Mouse (Mus musculus) monocyte, adult 5-6 weeks (primary cell): Measurements from ENCODE around the gene Apobec4. TPM values are rescaled to one million over a fixed set of nuclear protein-coding genes. Genes with fewer than 3 reads are reported as not detected.

Source experiments
- ATAC-seq: fragments of 153-309, 156-312 bp; replicated peaks from 2 replicates; pipeline ENCODE4 v1.8.0; 2017; ENCODE audit warnings: mild to moderate bottlenecking; ENCODE audit not compliant: low TSS enrichment, insufficient number of reproducible peaks, severe bottlenecking, poor library complexity, low FRiP score
- total RNA-seq: library from RNA; stranded (forward); fragments of 200-1000, 200-491, 200-594 nt; gene quantifications from 3 replicates; pipeline ENCODE4 v1.2.3, GENCODE M21; 2017

Apobec4 gene
- total RNA-seq = not detected in 3 replicates

DNA sequence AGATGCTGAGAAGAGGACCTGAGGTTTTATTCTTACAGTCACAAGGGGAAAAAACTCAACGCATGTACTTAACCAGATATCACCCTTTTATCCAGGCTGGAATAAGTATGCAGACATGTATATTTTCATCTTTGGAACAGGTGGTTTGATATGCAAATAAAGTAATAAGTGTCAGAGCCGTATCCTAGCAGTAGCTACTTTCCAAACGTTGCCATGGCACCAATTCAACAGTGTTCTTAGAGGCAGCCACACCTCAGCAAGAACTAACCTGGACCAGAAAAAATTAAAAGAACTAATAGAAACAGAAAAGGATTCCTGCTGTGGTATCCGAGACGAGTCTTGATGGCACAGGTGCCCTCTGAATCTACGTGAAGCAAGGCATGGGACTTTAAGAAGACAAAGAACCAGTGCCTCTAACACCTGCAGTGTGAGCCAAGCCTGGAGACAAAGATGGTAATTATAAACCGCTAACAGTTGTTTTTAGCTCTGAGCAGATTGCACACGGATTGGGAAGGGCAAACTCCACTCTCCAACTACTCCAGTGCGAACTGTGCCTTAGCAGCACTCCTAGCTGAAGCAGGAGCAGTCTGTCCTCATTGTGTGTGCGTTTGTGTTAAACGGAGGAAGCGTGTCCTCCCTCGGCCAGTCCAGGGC is at the start of gene Apobec4:
Gene Apobec4, plus strand, starts transcription at position 240 of the 654 bp plus-strand sequence.
- no peak for ATAC-seq

DNA sequence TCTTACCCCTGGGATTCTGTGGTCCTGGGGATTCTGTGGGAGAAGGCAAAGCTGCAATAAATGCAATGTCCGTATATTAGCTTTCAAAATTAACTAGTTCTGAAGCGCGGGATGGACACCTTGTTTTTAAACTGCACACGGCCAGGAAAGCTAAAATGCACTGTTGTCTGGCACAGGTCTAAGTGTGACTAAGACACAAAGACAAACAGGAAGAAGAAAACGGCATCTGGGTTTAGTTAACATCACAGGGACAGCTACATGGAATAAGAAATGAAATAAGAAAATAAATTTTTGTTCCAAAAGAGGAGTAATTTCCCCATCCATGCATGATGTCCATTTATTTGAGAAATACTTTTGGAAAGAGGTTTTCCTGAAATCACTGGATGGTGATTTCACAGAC is 49.3 kb upstream of the Apobec4 start:
- no peak for ATAC-seq

DNA sequence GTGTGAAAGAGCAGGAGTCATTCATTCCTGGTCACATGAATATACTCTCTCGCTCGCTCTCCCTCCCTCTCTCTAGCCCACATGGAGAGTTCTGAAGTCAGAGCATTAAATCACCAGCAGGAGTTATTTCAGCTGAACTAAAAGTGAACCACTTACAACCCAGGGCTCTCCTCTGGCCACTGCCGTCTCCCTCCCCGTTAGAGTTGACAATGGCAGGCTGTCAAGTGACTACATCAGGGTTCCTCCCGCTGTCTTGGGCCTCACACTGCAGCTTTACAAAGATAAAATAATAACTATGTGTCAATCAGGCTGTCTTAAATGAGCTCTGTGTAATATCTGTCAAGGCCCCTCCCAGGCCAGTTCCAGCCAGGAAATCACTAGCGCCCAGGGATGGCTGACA is 47.4 kb upstream of the Apobec4 start:
- no peak for ATAC-seq

DNA sequence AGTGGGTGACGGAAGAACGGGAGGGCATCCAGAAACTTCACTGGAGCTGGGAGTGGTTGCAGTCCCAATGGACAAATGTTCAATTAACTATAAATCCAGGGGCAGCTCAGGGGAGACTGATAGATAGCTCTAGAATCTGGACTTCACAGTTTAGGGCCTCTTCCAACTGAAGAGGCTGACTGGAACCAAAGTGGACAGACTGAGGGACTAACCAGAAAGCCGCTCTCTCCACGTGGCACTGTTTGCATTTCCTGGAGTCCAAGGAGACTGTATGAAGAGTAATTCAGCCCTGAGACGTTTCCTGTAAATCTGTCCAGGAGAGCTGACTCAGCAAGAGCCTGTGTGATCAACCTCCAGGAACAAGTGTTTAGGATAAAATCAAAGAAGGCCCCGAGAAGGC is 46.4 kb upstream of the Apobec4 start:
- ATAC-seq = no peak

DNA sequence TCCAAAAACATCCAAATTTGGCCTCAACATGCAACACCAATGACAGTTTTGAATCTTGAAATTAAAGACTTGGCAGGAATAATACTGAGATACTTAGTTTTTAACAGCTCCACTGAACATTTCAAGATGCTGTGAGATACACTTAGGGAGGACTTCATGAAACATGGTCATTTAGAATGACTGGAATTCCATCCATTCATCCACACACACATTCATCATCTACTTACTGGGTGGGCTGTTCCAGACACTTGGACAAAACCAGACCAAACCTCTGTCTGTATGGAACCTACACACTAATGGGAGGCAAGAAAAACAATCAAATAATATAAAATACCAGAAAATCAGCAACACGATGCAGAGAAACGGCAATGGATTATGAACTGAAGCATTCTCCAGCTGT is 42.8 kb upstream of the Apobec4 start:
- ATAC-seq = no peak

DNA sequence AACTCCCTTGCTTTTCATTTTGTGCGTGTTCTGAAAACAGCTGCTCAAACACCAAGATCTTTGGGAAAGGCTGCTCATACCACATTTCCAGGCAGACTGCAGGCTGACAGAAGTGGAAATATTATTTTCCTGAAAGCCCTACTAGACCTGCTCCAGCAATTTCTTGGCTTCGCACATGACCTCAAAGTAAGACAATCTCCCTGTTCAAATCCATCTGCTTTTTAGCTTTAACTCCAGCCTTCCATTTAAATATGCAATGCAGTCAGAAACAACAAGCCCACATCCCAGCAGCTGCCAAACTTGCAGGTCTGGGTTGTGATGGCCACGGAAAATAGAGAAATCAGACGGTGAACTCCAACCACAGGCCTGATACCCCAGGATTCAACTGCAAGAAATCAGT is 39.3 kb upstream of the Apobec4 start:
- ATAC-seq = no peak

GRCm38 (mm10) chr1:152713924-152714323 is 36.4 kb upstream of the Apobec4 start:
- no peak for ATAC-seq

DNA sequence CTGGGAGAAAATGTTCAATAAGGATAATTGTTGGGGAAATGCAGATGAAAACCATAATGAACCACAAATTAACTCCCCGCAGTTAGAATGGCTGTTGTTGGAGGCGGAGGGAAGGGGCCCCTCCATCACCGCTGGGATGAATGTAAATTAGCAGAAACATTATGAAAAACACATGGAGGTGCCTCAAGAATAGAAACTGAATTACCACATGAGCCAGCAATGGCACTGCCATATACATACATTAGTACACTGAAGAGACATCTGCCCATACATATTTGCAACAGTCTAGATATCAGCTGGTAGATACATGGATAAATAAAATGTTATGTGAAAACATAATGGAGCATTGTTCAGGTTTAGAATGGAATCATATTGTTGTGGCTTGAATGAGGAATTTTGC is 35.9 kb upstream of the Apobec4 start:
- ATAC-seq = no peak

DNA sequence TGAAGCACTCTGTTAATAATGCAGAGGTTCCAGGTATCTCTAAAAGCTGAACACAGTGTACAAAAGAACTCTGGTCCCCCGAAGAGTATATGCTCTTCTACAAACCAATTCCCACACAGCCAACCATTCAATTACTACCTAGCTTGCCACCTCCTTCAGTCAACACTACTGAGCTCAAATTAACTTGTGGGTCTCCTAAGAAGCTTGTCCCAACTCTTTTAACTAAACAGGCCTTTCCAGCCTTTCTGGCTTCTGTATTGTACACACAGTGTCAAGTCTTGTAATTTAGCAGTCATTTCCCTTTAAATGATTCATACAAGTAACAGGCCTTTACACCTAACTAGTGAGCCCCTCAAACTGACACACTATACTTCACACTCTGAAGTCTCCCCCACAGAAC is 33.0 kb upstream of the Apobec4 start:
- ATAC-seq = no peak

GRCm38 (mm10) chr1:152718200-152718599 is 32.2 kb upstream of the Apobec4 start:
- no peak for ATAC-seq

GRCm38 (mm10) chr1:152720969-152721368 is 29.4 kb upstream of the Apobec4 start:
- no peak for ATAC-seq

- no peak for ATAC-seq
Measured at GRCm38 (mm10) chr1:152721535-152722198, 28.7 kb upstream of the Apobec4 start.

- ATAC-seq = no peak
Measured at GRCm38 (mm10) chr1:152724286-152724685, 26.1 kb upstream of the Apobec4 start.

GRCm38 (mm10) chr1:152726095-152726494 is 24.3 kb upstream of the Apobec4 start:
- no peak for ATAC-seq

- ATAC-seq = no peak
Measured at GRCm38 (mm10) chr1:152727604-152728236, 22.6 kb upstream of the Apobec4 start.

DNA sequence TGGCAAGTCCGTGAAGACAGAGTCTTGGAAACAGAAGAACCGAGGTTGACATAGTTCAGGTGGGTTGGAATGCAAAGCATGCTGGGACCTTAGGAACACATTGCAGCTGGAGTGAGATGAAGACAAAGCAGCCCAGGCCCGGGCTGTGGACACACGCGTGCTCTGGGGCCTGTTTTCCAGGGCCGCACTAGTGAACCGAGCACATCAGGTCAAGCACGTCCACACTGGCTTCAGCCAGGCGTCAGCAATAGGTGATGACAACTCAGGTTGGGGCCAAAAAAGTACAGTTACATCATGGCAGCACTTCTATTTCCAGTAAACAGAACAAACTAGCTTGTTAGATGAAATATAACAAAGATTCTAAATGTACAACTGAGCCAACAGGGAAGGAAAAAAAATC is 11.6 kb upstream of the Apobec4 start:
- ATAC-seq = no peak

GRCm38 (mm10) chr1:152739374-152739773 is 11.0 kb upstream of the Apobec4 start:
- ATAC-seq = no peak

DNA sequence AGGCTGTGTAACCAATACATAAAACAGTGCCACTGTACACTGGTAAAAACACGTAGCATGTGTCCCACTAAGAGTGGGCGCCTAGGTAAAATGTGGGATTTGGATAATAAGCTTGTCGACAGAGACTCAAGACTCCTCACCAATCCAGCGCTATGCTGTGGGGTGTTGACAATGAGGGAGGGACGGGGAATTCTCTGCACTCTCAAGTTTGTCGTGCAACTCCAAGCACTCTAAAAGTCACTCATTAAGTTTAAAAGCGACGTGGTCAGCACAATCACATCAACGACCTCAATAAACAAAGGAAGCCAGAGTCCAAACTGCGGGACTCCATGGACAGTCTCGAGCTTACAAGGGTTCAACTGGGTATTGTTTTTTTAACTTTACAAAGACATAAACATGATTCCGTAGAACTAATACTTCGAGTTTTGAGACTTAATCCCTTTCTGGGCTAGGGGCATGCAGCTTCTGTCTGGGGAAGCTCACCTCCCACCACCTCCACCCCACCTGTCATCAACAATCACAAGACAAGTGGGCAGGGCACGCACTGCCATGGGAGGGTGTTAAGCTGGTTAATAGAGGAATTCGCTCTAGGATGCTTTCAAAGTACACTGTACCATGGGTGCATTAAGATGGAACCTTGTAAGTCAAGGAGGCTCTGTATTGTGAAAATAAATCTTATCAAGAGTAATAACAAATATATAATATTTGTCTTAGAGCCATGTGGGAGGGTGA is 7.1 kb upstream of the Apobec4 start:
- no peak for ATAC-seq

DNA sequence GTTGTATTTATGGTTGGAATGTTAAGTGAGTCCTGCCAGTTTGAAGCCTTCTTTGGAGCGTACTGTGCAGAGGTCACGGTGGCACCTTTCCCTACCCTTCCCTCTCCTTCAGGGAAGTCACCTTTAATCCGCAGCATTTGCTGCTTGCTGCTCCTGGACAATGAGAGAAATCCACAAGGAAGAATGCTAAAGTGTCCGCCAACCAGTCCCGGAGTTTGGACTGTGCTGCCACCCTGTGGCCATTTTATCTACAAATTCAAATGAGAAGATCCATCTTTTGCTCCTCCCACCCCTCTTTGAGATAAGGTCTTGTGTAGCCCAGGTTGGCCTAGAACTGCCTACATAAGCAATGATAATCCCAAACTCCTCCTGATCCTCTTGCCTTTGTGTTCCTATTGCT is 3.9 kb upstream of the Apobec4 start:
- peak; percentile 79 for ATAC-seq
